Mouse (Mus musculus) cerebellum, adult 2 months (tissue): ENCODE results near the gene Grhl3.

Experiments used
- CTCF ChIP-seq: fragments of 200-500 bp; IDR thresholded peaks from 2 replicates; pipeline ENCODE4 v1.5.1; 2011; ENCODE audit warnings: low read depth, mild to moderate bottlenecking, control low read depth, low read length, moderate library complexity, borderline replicate concordance; ENCODE audit not compliant: insufficient read depth
- POLR2A ChIP-seq: fragments of 200-500 bp; IDR thresholded peaks from 2 replicates; pipeline ENCODE4 v1.6.1; 2011; ENCODE audit warnings: low read length, control low read depth, borderline replicate concordance; ENCODE audit not compliant: insufficient read depth

- no peak for TF ChIP-seq POLR2A
- TF ChIP-seq CTCF = no peak
Observed at GRCm38 (mm10) chr4:135544284-135544683, 29.1 kb downstream of the Grhl3 start.
